Comparison of ENCODE assay signal across 14 mouse cellular contexts in genomic region chr8:126753059-126753855, GRCm38 (mm10).
DNase-seq lines count a peak whose midpoint lies in the region; ATAC-seq and TF ChIP-seq lines count a peak whose summit lies in the region.
"Had no signal": no experiment of that assay in that cellular context is flagged by ENCODE, and none has a peak within 500 bp of the region (broad histone marks: within the 10 kb centered on the region; RNA-seq: fewer than 3 reads in every experiment).

No protein-coding gene starts in this region.

- WGBS in embryonic facial prominence, embryonic 13.5 days = 69% methylated on average over 4 of the region's 4 CpGs
- WGBS in embryonic facial prominence, embryonic 10.5 days = 85% methylated on average over 4 of the region's 4 CpGs
- 68% methylated on average over 4 of the region's 4 CpGs for WGBS in lung, embryonic 14.5 days
- 77% methylated on average over 4 of the region's 4 CpGs for WGBS in lung, adult 2 months
- 50% methylated on average over 4 of the region's 4 CpGs for WGBS in forebrain, embryonic 14.5 days
- WGBS in midbrain, embryonic 14.5 days = 52% methylated on average over 4 of the region's 4 CpGs

- no peaks in the 10 kb centered on the region for H3K27me3 ChIP-seq in embryonic facial prominence, embryonic 13.5 days
- no peaks in the 10 kb centered on the region for H3K27me3 ChIP-seq in embryonic facial prominence, embryonic 10.5 days (replicated peaks; ENCODE audit: low read depth, poor library complexity, severe bottlenecking)
- no peaks in the 10 kb centered on the region for H3K27me3 ChIP-seq in lung, embryonic 14.5 days (ENCODE audit: insufficient read depth, low read length)
- no peaks in the 10 kb centered on the region for H3K27me3 ChIP-seq in forebrain, embryonic 14.5 days (replicated peaks; ENCODE audit: control insufficient read depth, insufficient read depth, low read length)
- H3K27me3 ChIP-seq in midbrain, embryonic 14.5 days (ENCODE audit: control insufficient read depth, insufficient read depth, low read length) = no peaks in the 10 kb centered on the region
- H3K27me3 ChIP-seq: intestine, embryonic 15.5 days had no signal

- H3K27ac ChIP-seq in embryonic facial prominence, embryonic 13.5 days = peak overlapping the region; percentile 77; the same call in 1 of the 2 replicates
- H3K27ac ChIP-seq in embryonic facial prominence, embryonic 10.5 days (replicated peaks) = no peak overlapping the region
- no peak overlapping the region for H3K27ac ChIP-seq in lung, embryonic 14.5 days (ENCODE audit: low read depth)
- peak overlapping the region; percentile 33; the same call in 1 of the 2 replicates for H3K27ac ChIP-seq in forebrain, embryonic 14.5 days (ENCODE audit: low read depth, low read length)
- H3K27ac ChIP-seq in midbrain, embryonic 14.5 days (replicated peaks; ENCODE audit: low read depth, low read length) = 0 out of 2 replicates have a peak overlapping the region, but pooled peaks have one; percentile 27
- H3K27ac ChIP-seq: intestine, embryonic 15.5 days had no signal

- no peak for DNase-seq in embryonic facial prominence, embryonic 10.5 days (ENCODE audit: low spot score)
- DNase-seq in lung, embryonic 14.5 days = peak; percentile 20
- DNase-seq in lung, adult 2 months = no peak
- peak; percentile 73 for DNase-seq in forebrain, embryonic 14.5 days (ENCODE audit: low spot score)
- DNase-seq in midbrain, embryonic 14.5 days = no peak
- DNase-seq in c-Kit-positive CD71-positive TER-119-positive erythroid progenitor cells, embryonic 14.5 days (ENCODE audit: low spot score) = no peak
- no peak for DNase-seq in gastrocnemius, adult 8-10 months (ENCODE audit: low spot score in 2 of 2)
- DNase-seq: heart, adult 11 months; kidney, postnatal 14 days; right cerebral cortex, postnatal 25 days; thymus, postnatal 14 days had no signal

- no peaks in the 10 kb centered on the region for H3K36me3 ChIP-seq in embryonic facial prominence, embryonic 13.5 days
- no peaks in the 10 kb centered on the region for H3K36me3 ChIP-seq in embryonic facial prominence, embryonic 10.5 days (replicated peaks)
- H3K36me3 ChIP-seq in lung, embryonic 14.5 days (ENCODE audit: insufficient read depth) = no peaks in the 10 kb centered on the region
- no peaks in the 10 kb centered on the region for H3K36me3 ChIP-seq in forebrain, embryonic 14.5 days (ENCODE audit: control insufficient read depth, insufficient read depth, low read length)
- no peaks in the 10 kb centered on the region for H3K36me3 ChIP-seq in midbrain, embryonic 14.5 days (ENCODE audit: control insufficient read depth, insufficient read depth, low read length)
- H3K36me3 ChIP-seq: intestine, embryonic 15.5 days had no signal

- ATAC-seq in embryonic facial prominence, embryonic 13.5 days (ENCODE audit: insufficient number of reproducible peaks, insufficient read depth, low FRiP score, low TSS enrichment, low read depth) = no peak
- no peak for ATAC-seq in lung, embryonic 14.5 days (ENCODE audit: insufficient read depth)
- ATAC-seq in forebrain, embryonic 14.5 days = peak; percentile 88
- no peak for ATAC-seq in midbrain, embryonic 14.5 days (ENCODE audit: low FRiP score, low TSS enrichment)
- ATAC-seq: intestine, embryonic 15.5 days had no signal

- TF ChIP-seq POLR2A in lung, adult 2 months (IDR thresholded peaks at IDR 0.05; ENCODE audit: borderline replicate concordance, extremely low read depth, low read depth, low read length) = no peak

- peaks cover 45% of the 10 kb centered on the region for H3K4me1 ChIP-seq in embryonic facial prominence, embryonic 13.5 days
- H3K4me1 ChIP-seq in embryonic facial prominence, embryonic 10.5 days = peaks cover 35% of the 10 kb centered on the region
- H3K4me1 ChIP-seq in lung, embryonic 14.5 days (ENCODE audit: insufficient read depth) = 0 out of 2 replicates have a peak, but pooled peaks cover 5% of the 10 kb centered on the region
- peaks cover 11% of the 10 kb centered on the region for H3K4me1 ChIP-seq in lung, adult 2 months (ENCODE audit: control insufficient read depth, insufficient read depth, low read length)
- peaks cover 15% of the 10 kb centered on the region for H3K4me1 ChIP-seq in forebrain, embryonic 14.5 days (ENCODE audit: control insufficient read depth, insufficient read depth, low read length)
- H3K4me1 ChIP-seq in midbrain, embryonic 14.5 days (ENCODE audit: control insufficient read depth, insufficient read depth, low read length) = peaks cover 10% of the 10 kb centered on the region

- H3K4me3 ChIP-seq in embryonic facial prominence, embryonic 13.5 days = no peak overlapping the region
- no peak overlapping the region for H3K4me3 ChIP-seq in embryonic facial prominence, embryonic 10.5 days
- no peak overlapping the region for H3K4me3 ChIP-seq in lung, embryonic 14.5 days (ENCODE audit: low read depth, low read length)
- no peak overlapping the region for H3K4me3 ChIP-seq in lung, adult 2 months (replicated peaks; ENCODE audit: extremely low read depth, low read depth, low read length)
- no peak overlapping the region for H3K4me3 ChIP-seq in forebrain, embryonic 14.5 days (ENCODE audit: low read depth, low read length)
- H3K4me3 ChIP-seq in midbrain, embryonic 14.5 days (replicated peaks; ENCODE audit: low read depth, low read length) = no peak overlapping the region
- H3K4me3 ChIP-seq: intestine, embryonic 15.5 days had no signal

- no peak for TF ChIP-seq CTCF in lung, embryonic 14.5 days (IDR thresholded peaks at IDR 0.05; ENCODE audit: low read depth)
- TF ChIP-seq CTCF in lung, adult 2 months (IDR thresholded peaks at IDR 0.05; ENCODE audit: insufficient read depth, low read length) = no peak

- H3K9me3 ChIP-seq in embryonic facial prominence, embryonic 13.5 days = no peaks in the 10 kb centered on the region
- H3K9me3 ChIP-seq in embryonic facial prominence, embryonic 10.5 days = no peaks in the 10 kb centered on the region
- H3K9me3 ChIP-seq in lung, embryonic 14.5 days (ENCODE audit: low read depth, low read length) = no peaks in the 10 kb centered on the region
- H3K9me3 ChIP-seq in forebrain, embryonic 14.5 days (replicated peaks; ENCODE audit: control insufficient read depth, low read length) = no peaks in the 10 kb centered on the region
- H3K9me3 ChIP-seq in midbrain, embryonic 14.5 days (ENCODE audit: control insufficient read depth, low read length) = no peaks in the 10 kb centered on the region
- H3K9me3 ChIP-seq: intestine, embryonic 15.5 days had no signal

- no peak overlapping the region for H3K4me2 ChIP-seq in embryonic facial prominence, embryonic 13.5 days
- H3K4me2 ChIP-seq in lung, embryonic 14.5 days = no peak overlapping the region
- no peak overlapping the region for H3K4me2 ChIP-seq in forebrain, embryonic 14.5 days (ENCODE audit: low read length)
- H3K4me2 ChIP-seq in midbrain, embryonic 14.5 days (ENCODE audit: low read length) = no peak overlapping the region
- H3K4me2 ChIP-seq: intestine, embryonic 15.5 days; liver, embryonic 11.5 days had no signal

- no peak overlapping the region for H3K9ac ChIP-seq in embryonic facial prominence, embryonic 13.5 days
- H3K9ac ChIP-seq in lung, embryonic 14.5 days = no peak overlapping the region
- no peak overlapping the region for H3K9ac ChIP-seq in forebrain, embryonic 14.5 days (ENCODE audit: low read length)
- H3K9ac ChIP-seq in midbrain, embryonic 14.5 days (replicated peaks; ENCODE audit: low read length) = no peak overlapping the region
- H3K9ac ChIP-seq: intestine, embryonic 15.5 days had no signal

Comparison
In these comparisons a context has a peak if more than half of its experiments do, and no peak if none do; other contexts are left out.
1. H3K27ac ChIP-seq: peak in embryonic facial prominence, embryonic 13.5 days (single experiment), forebrain, embryonic 14.5 days (single experiment) and midbrain, embryonic 14.5 days (single experiment); none in embryonic facial prominence, embryonic 10.5 days (single experiment) and lung, embryonic 14.5 days (single experiment).
2. DNase-seq: peak in lung, embryonic 14.5 days (single experiment) and forebrain, embryonic 14.5 days (single experiment); none in embryonic facial prominence, embryonic 10.5 days (single experiment), lung, adult 2 months (single experiment), midbrain, embryonic 14.5 days (single experiment), c-Kit-positive CD71-positive TER-119-positive erythroid progenitor cells, embryonic 14.5 days (single experiment) and gastrocnemius, adult 8-10 months (0 of 2).